Mouse (Mus musculus): Measurements from ENCODE around the gene Specc1l. TPM values are rescaled to one million over a fixed set of nuclear protein-coding genes. Genes with fewer than 3 reads are reported as not detected.
"Not testable (repeated sequence)": the region's sequence is repeated elsewhere in the genome, so short reads cannot be mapped to it uniquely, and the experiment has no call there.

Gene Specc1l
- polyA plus RNA-seq, 1 experiment from 2014 or later = 13.3 TPM

DNA sequence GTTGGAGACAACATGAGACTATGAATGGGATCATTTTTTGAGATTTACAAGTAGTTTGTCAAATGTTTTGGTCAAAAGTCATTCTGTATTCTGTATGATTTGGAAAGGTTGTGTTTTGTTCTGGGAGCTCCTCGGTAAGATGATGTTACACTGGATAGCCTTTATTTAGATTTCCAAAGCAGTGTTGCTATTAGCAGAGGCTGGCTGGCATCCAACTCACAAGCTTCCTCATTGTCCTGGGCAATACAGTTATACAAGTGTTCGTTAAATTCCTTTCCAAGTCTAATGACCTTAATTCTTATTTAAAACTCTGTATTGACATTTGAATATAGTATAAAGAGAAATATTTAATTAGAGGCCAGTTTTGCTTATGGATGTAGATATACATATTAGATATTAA, 133.4 kb downstream of the Specc1l start:
- no peak for DNase-seq (ENCODE audit: low spot score)
- H3K9ac ChIP-seq (ENCODE audit: low read depth, low read length) = no peak overlapping the region
- 76% methylated on average over 2 of the region's 2 CpGs for WGBS
- H3K27ac ChIP-seq (ENCODE audit: low read depth, low read length) = no peak overlapping the region
- no peaks in the 10 kb centered on the region for H3K27me3 ChIP-seq (replicated peaks; ENCODE audit: control insufficient read depth, insufficient read depth, low read length)
- no peak overlapping the region for H3K4me2 ChIP-seq
- no peak overlapping the region for H3K4me3 ChIP-seq (ENCODE audit: low read depth, low read length)
- no peak for ATAC-seq (replicated peaks; ENCODE audit: low FRiP score)
- H3K4me1 ChIP-seq (replicated peaks; ENCODE audit: control insufficient read depth, insufficient read depth, low read length) = no peaks in the 10 kb centered on the region
- H3K9me3 ChIP-seq (ENCODE audit: control insufficient read depth, low read length) = no peaks in the 10 kb centered on the region
- H3K36me3 ChIP-seq (ENCODE audit: control insufficient read depth, insufficient read depth, low read length) = no peaks in the 10 kb centered on the region

GRCm38 (mm10) chr10:75350564-75350963, 138.7 kb downstream of the Specc1l start:
- no peak for ATAC-seq (replicated peaks; ENCODE audit: low FRiP score)
- Histone ChIP-seq H3K4me2 (no peak overlapping the region), H3K9ac (ENCODE audit: low read depth, low read length) (no peak overlapping the region), H3K4me3 (ENCODE audit: low read depth, low read length) (no peak overlapping the region), H3K9me3 (ENCODE audit: control insufficient read depth, low read length) (no peaks in the 10 kb centered on the region), H3K36me3 (ENCODE audit: control insufficient read depth, insufficient read depth, low read length) (no peaks in the 10 kb centered on the region), H3K27ac (ENCODE audit: low read depth, low read length) (no peak overlapping the region), H3K4me1 (replicated peaks; ENCODE audit: control insufficient read depth, insufficient read depth, low read length) (no peaks in the 10 kb centered on the region), H3K27me3 (replicated peaks; ENCODE audit: control insufficient read depth, insufficient read depth, low read length) (no peaks in the 10 kb centered on the region)
- 73% methylated on average over 5 of the region's 5 CpGs for WGBS
- no peak for DNase-seq (ENCODE audit: low spot score)

DNA sequence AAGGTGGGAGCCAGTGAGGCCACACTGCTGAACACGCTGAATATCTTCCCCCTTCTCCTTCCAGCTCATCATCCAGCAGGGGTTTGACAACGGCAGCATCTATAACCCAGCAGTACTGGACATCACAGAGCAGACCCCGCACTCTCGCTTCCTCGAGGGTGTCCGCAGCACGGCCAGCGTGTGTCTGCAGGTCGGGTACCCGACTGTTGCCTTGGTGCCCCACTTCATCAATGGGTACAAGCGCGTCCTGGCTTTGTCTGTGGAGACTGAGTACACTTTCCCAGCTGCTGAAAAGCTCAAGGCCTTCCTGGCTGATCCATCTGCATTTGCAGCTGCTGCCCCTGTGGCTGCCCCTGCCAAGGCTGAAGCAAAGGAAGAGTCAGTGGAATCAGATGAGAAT, 140.7 kb downstream of the Specc1l start:
- ATAC-seq (replicated peaks; ENCODE audit: low FRiP score) (no peak), DNase-seq (ENCODE audit: low spot score) (no peak)
- Histone ChIP-seq H3K36me3 (ENCODE audit: control insufficient read depth, insufficient read depth, low read length) (no peaks in the 10 kb centered on the region), H3K4me2 (no peak overlapping the region), H3K4me3 (ENCODE audit: low read depth, low read length) (no peak overlapping the region), H3K27ac (ENCODE audit: low read depth, low read length) (no peak overlapping the region), H3K4me1 (replicated peaks; ENCODE audit: control insufficient read depth, insufficient read depth, low read length) (no peaks in the 10 kb centered on the region), H3K27me3 (replicated peaks; ENCODE audit: control insufficient read depth, insufficient read depth, low read length) (no peaks in the 10 kb centered on the region), H3K9me3 (ENCODE audit: control insufficient read depth, low read length) (no peaks in the 10 kb centered on the region), H3K9ac (ENCODE audit: low read depth, low read length) (no peak overlapping the region)
- 91% methylated on average over 12 of the region's 12 CpGs for WGBS

DNA sequence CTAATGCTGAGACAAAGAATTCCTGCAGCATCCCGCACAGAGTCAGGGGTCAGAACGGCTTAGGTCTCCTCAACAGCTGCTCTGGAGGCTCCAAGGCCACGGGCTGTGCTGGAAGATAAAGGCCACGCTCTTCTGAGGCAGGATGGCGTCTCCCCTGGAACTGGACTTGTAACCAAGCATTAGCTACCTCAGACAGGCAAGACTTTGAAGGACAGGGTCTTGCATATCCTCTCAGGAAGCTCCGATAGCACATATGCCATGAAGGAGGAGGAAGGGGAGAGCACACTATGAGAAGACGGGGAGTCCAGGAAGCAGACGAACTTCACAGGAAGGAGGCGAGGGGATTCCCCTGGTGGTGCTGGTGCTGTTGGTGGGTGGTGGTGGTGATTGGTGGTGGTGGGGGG, 142.0 kb downstream of the Specc1l start:
- H3K9ac ChIP-seq (ENCODE audit: low read depth, low read length) = not testable (repeated sequence)
- 37% methylated on average over 8 of the region's 9 CpGs for WGBS

DNA sequence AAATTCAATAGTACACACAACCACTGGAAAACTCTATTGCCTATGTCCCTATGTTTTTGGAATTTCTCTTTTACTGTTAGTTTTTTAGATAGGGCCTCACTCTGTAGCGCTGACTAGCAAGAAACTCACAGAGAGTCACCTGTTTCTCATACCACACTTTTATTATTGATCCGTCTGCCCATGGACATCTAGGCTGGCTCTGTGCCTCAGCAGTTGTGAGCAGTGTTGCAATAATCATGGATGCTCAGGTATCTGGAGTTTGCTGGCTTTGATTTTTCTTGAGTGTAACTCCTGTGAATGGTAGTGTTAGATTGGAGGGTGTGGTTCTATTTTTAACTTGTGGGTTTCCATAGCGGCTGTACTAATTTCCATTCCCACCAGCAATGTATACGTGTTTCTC, 143.5 kb downstream of the Specc1l start:
- no peak for ATAC-seq (replicated peaks; ENCODE audit: low FRiP score)
- no peaks in the 10 kb centered on the region for H3K9me3 ChIP-seq (ENCODE audit: control insufficient read depth, low read length)
- H3K4me2 ChIP-seq = no peak overlapping the region
- DNase-seq (ENCODE audit: low spot score) = no peak
- H3K9ac ChIP-seq (ENCODE audit: low read depth, low read length) = no peak overlapping the region
- H3K27ac ChIP-seq (ENCODE audit: low read depth, low read length) = no peak overlapping the region
- no peaks in the 10 kb centered on the region for H3K36me3 ChIP-seq (ENCODE audit: control insufficient read depth, insufficient read depth, low read length)
- H3K4me1 ChIP-seq (replicated peaks; ENCODE audit: control insufficient read depth, insufficient read depth, low read length) = no peaks in the 10 kb centered on the region
- no peak overlapping the region for H3K4me3 ChIP-seq (ENCODE audit: low read depth, low read length)
- H3K27me3 ChIP-seq (replicated peaks; ENCODE audit: control insufficient read depth, insufficient read depth, low read length) = no peaks in the 10 kb centered on the region
- 52% methylated on average over 4 of the region's 4 CpGs for WGBS

More for the DNA sequence above, 142.0 kb downstream of the Specc1l start:
- not testable (repeated sequence) for H3K9me3 ChIP-seq (ENCODE audit: control insufficient read depth, low read length); H3K4me2 ChIP-seq; H3K4me1 ChIP-seq (replicated peaks; ENCODE audit: control insufficient read depth, insufficient read depth, low read length); H3K27ac ChIP-seq (ENCODE audit: low read depth, low read length); DNase-seq (ENCODE audit: low spot score); H3K4me3 ChIP-seq (ENCODE audit: low read depth, low read length); H3K27me3 ChIP-seq (replicated peaks; ENCODE audit: control insufficient read depth, insufficient read depth, low read length); H3K36me3 ChIP-seq (ENCODE audit: control insufficient read depth, insufficient read depth, low read length)
- peak; percentile 23; the same call in 1 of the 2 replicates for ATAC-seq (replicated peaks; ENCODE audit: low FRiP score)

Other genes with a start within 250 kb of the Specc1l start
- 13.3 and 13.6 TPM in 2 replicates for gene Gnaz, start 244.9 kb upstream of the Specc1l start, polyA plus RNA-seq (2014; fragmentation: Nextera tagmentation; extraction: Ambion mirVana)
- gene Rsph14, start 179.5 kb upstream of the Specc1l start, polyA plus RNA-seq (2014; fragmentation: Nextera tagmentation; extraction: Ambion mirVana) = not detected in 2 replicates
- gene Rab36, start 175.0 kb upstream of the Specc1l start, polyA plus RNA-seq (2014; fragmentation: Nextera tagmentation; extraction: Ambion mirVana) = 6.5 and 7.8 TPM in 2 replicates
- gene Bcr, start 151.5 kb upstream of the Specc1l start, polyA plus RNA-seq (2014; fragmentation: Nextera tagmentation; extraction: Ambion mirVana) = 4.2 and 6.8 TPM in 2 replicates
- gene Adora2a, start 104.8 kb downstream of the Specc1l start, polyA plus RNA-seq (2014; fragmentation: Nextera tagmentation; extraction: Ambion mirVana) = 5.1 and 6.0 TPM in 2 replicates
- gene Upb1, start 189.0 kb downstream of the Specc1l start, polyA plus RNA-seq (2014; fragmentation: Nextera tagmentation; extraction: Ambion mirVana) = 5.5 and 5.7 TPM in 2 replicates

Measured in liver, embryonic 11.5 days (tissue).